Mouse (Mus musculus) kidney, postnatal 36 days (tissue): Measurements from ENCODE around the gene Micu2.
"Not testable (repeated sequence)": the region's sequence is repeated elsewhere in the genome, so short reads cannot be mapped to it uniquely, and the experiment has no call there.

Experiments used
- DNase-seq, 2 experiments: peaks; one replicate each; pipeline ENCODE4 v3.0.0; 2021 to 2022; ENCODE audit warnings: mixed read lengths in 2 of 2

Micu2 gene

DNA sequence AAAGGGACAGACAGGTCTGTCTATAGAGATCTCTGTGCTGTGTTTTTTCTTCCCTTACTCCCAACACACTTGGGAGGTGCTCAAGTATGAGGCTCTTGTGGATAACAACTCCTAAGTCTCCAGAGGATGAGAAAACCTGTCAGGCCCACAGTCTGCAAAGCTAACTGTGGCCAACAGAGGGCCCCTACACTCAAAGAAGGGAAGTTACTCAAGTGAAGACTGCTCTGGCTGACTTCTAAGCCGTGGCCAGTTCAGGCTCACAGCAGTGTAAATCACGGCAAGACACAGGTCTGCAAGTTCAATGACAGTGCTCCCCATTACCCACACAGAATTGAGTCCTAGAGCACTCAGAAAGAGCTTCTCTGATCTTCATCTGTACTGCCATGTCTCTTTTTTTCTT lies 48.0 kb downstream of the Micu2 start:
- peak; percentile 26 to 69 for DNase-seq

DNA sequence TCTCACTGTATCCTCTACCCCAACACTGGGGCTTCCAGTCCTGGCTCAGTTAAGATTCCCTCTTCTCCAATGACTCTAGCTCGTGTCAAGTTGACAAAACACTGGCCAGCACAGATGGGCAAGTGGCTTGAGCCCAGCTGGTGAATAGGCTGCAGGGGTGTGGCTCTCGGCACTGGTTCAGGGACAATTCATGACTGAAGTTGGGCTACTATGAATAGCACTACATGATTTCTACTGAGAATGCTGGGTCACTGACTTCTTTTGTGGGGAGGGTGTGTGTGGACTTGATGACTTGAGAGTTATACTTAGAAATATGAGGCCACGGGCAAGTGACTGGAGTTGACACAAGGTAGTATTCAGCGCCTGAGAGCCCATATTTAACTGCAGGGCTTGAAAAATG lies 53.2 kb downstream of the Micu2 start:
- no peak for DNase-seq

DNA sequence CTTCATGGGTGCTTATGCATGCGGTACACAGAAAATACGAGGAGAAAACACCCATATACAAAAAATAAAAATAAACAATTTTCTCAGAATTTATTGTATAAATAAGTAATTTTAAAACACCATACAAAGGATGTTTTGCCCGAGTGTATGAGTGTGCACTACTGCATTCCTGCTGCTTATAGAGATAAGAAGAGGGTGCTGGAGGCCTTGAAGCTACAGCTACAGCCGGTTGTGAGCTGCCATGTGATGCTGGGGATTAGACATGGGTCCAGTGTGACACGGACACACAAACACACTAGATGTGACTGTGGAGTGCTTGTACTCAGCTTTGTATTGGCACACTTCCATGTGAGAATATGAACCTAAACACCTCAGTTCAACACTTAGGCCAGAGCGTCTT lies 61.8 kb downstream of the Micu2 start:
- DNase-seq = no peak

DNA sequence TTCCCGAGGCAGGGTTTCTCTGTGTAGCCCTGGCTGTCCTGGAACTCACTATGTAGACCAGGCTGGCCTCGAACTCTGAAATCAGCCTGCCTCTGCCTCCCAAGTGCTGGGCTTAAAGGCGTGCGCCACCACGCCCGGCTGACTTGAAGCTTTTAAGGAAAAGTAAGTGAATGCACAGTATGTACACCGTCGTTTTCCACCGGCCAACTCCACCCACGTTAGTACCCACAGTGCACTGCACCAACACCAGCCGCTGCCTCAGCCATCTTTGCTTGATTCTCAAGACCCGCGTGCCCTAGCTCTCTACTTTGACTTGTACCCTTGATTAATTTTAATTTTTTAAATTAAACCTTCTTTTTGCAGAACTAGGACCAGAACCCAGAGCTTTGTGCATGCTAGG lies 64.4 kb downstream of the Micu2 start:
- DNase-seq = no peak

DNA sequence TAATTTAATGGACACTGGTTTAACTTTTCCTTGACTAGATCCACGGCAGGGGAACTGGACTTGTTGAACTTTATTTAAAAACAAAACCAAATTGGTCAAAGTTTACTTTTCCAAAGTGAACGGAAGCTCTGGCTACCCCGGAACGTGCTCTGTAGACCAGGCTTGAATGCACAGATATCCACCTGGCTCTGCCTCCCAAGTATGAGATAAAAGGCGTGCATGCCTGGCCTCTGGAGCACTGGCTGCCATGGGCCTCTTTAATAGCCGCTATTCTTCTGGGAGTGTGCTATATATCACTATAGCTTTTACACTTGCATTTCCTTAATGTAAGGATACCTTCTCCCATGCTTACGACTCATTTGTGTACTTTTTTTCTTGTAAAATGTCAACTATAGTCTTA lies 65.5 kb downstream of the Micu2 start:
- no peak for DNase-seq

DNA sequence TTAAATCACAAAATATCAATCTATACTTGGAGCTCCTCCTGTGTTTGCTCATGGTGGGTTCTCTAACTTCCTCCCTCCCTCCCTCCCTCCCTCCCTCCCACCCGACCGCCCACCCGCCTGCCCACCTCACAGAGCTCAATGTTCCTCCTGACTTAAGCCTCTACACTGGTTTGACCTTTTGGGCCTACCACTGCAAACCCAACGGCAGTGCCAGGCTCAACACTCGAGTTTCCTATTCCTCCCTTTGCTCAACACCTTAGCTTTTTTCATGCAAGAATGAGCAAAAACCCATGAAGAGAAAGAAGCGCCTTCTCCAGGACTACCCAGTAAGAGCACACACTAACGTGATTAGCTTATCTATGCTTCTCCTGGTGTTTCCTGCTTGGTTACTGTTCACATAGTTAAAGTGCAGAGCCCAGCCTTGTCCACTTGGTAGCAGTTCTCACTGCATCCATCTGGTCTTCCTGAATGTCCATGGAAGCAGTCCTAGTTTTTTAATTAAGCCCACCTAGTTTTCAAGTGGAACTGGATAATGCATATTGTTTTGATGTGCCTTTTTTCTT lies 66.1 kb downstream of the Micu2 start:
- no peak for DNase-seq

DNA sequence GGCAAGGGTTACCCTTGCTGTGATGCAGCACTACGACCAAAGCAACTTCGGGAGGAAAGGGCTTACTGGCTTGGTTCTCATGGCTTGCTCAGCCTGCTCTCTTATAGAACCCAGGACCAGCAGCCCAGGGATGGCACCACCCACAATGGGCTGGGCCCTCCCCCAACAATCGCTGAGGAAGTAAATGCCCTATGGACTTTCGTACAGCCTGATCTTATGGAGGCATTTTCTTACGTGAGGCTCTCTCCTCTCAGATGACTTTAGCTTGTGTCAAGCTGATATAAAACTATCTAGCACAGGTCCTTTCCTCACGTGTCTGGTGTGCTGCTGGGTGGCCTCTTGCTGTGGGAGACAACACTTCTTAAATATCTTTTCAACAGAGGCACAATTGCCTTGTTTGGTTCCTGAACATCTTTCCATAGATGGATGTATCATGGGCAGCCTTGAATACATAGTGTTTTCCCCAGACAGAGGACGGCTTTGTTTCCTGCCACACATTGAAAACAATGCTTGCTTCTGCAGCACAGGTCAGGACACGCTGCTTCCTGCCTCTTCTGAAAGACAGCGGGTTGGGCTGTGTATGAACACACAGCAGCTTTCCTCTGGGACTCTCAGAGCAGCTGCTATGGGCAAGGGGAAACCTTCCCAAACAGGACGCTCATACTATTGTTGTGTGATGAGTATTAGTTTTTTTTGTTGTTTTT lies 77.5 kb downstream of the Micu2 start:
- DNase-seq = peak; percentile 29 to 34

DNA sequence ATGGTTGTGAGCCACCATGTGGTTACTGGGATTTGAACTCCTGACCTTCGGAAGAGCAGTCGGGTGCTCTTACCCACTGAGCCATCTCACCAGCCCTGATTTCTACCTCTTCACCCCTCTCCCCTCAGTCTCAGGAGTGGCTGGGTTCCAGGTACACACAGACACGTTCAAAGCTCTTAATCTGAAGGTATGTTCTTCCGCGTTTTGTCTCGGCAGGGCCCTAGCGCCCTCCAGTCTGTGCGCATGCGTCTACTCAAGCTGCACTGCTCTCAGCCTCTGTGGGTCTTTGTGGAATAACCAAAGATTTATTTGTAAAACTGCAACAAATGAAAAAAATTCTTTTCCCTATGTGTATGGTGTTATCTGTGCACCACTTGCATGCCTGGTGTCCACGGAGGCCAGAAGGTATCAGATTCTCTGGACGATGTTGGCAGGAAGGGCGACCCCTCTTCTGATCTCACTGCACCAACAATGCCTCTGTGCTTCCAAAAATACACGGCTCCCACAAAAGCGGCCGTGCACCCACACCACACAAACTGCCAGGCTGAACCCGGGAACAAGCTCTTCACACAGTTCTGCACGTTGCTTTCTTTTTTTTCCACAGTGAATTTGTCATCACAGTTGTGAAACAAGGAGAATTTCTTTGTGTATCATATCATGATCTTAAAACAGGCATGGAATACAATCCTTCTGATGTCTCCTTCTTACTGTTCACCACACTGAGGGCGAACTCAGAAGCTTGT lies 78.3 kb downstream of the Micu2 start:
- no peak for DNase-seq

DNA sequence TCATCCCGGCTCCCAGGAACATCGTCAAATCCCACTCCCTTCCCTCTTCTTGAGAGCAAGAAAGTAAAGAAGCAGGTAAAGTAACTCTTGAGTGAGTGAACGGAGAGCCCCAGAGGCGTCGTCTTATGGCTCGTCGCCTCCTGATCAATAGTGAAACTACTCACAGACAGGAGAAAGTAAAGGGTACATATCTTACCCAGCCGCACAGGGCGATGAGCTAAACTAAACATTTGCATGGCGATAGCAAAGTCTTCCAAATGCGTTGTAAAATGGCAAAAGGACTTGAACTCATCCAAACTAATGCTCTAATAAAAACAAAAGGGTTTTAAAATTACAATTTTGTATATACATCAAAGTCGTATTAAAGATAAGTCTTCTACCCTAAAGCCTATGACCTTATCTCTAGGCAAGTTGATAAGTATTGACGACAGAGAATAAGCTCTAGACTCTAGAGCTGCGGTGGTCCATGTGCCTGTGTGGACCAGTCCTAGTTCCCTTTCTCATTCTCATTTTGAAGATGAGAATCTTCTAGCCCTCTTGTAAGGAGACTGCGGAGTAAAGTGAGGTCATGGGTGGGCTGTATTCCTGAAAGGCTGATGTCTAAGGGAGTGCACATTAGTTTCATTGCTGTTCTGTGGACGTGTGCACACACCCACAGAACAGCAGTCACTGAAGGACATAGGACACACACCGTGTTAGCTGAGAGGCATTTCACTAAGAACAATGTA lies 79.8 kb downstream of the Micu2 start:
- no peak for DNase-seq

DNA sequence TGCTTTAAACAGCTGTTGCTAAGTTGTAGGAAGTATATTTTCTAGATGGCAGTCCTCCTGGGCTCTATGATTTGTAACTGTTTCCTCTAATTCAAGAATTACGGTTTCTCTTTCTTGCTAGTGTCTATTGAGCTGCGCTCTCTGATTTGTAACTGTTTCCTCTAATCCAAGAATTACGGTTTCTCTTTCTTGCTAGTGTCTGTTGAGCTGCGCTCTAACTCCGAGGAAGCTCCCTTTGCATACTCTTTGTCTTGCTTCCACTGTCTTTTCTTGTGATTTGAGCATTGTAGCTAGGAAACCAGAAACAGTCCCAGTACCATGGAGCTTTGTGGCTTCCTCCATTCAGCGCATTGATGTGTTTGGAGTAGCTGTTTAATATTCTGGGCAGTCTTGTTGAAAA lies 83.7 kb downstream of the Micu2 start:
- no peak for DNase-seq

DNA sequence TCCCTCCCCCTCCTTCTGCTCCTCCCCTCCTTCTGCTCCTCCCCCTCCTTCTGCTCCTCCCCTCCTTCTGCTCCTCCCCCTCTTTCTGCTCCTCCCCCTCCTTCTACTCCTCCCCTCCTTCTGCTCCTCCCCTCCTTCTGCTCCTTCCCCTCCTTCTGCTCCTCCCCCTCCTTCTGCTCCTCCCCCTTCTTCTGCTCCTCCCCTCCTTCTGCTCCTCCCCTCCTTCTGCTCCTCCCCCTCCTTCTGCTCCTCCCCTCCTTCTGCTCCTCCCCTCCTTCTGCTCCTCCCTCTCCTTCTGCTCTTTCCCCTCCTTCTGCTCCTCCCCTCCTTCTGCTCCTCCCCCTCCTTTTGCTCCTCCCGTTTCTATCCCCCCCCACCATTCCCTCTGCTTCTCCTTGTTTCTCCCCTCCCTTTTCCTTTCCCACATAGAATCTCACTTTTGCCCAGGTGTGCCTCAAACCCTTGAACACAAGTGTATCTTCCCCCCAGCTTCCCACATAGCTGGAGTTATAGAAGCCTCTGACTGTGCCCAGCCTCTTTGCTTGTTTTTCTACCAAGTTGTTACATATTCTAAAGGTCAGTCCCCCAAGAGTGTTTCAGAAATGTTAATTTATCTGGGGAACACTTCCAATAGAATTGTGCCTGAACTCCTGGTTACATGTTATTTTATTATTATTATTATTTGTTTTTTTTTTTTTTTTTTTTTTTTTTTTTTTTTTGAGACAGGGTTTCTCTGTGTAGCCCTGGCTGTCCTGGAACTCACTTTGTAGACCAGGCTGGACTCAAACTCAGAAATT lies 86.7 kb downstream of the Micu2 start:
- not testable (repeated sequence) for DNase-seq

DNA sequence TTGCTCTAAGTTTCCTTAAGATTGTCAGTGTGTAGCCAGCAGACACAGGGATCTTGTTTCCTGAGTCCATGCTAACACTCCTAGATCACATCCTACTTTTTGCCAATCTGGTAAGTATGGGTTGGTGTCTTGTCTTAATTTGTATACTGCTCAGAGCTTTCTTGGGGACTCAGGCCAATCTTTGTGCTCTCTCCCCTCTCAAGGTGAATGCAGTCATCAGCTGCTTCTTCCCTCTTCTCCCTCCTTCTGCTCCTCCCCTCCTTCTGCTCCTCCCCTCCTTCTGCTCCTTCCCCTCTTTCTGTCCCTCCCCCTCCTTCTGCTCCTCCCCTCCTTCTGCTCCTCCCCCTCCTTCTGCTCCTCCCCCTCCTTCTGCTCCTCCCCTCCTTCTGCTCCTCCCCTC lies 87.3 kb downstream of the Micu2 start:
- DNase-seq = not testable (repeated sequence)

DNA sequence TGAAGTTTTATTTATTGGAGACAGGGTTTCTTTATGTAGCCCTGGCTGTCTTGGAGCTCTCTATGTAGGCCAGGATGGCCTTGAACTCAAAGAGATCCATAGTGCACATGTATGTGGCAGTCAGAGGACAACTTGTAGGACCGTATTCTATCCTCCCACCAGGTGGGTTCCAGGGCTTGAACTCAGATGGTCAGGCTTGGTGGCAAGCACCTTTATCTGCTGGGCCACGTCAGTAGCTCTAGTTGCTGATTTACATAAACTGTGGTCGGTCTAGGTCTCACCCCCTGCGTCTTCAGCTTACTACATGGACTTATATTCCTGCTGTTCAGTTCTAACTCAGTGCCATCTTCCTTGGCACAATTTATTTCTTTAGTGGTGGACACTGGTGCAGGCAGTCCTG lies 87.7 kb downstream of the Micu2 start:
- DNase-seq = no peak

DNA sequence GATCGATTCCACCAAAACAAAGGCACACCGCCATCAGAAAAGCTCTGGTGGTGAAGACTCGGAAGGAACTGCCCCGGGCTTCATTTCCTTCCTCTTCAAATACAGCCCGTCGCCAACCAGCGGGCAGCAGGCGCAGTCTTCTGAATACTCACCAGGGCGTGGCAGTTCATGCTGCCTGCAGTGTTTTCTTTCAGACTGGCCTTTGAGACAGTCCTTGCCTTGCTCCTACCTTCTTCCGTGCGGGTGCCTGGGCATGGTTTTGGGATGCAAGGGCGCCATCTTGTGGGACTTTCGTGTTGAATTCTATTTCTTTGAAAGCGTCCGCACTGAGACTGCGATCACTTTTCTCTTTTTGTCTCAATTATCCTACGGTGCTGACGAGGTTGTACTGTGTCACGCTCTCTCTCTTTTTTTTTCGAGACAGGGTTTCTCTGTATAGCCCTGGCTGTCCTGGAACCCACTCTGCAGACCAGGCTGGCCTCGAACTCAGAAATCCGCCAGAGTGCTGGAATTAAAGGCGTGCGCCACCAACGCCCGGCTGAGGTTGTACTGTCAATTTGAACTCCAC lies 88.5 kb downstream of the Micu2 start:
- peak; percentile 91 for DNase-seq

DNA sequence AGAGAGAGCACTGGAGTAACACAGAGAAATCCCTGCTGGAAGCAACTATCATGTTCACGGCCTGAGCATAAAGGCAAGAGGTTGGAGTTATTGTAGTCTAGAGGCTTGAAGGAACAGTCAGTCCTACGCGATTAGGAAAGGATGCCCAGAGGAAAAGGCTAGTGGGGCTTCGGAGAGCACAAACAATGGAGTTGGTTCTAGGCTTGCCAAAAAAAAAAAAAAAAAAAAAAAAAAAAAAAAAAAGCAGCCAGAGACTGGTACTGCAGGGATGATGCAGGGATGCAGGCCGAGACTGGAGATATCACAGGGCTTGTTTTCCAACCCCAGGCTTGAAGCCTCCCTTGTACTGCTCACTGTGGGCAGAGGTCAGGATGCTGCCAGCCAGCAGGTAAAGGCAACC lies 89.8 kb downstream of the Micu2 start:
- DNase-seq = no peak

DNA sequence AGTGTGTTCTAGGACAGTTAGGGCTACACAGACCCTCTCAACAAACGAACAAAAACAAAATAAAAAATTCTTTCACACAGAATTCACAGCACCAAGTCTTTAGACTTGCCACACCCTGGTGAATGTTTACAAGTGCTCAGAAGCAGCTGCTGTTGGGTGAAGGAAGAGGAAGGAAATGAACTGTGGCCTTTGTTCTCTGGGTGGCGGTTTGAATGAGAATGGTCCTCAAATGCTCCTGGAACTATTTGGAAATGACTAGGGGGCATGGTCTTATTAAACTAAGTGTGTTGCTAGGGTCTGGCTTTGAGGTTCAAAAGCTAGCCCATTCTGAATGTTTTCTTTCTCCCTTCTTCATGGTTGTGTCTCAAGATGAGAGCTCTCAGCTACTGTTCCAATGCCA lies 90.6 kb downstream of the Micu2 start:
- DNase-seq = no peak

DNA sequence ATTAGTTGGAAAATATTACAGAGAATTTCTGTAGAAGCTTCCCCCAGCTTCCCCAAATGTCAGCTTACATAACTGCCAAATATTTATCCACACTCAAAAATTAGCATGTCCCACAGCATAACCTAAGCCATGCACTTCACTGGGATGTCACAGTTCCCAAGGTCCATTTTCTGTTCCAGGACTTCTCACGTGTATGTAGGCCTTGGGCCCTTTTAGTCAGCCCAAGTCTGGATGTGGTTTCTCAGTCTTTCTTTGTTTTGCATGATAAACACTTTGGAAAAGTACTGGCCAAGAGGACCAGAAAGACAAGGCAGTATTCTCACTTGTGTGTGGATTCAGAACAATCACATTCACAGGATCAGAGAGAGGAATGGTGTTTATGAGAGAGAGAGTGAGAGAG lies 97.1 kb downstream of the Micu2 start:
- no peak for DNase-seq

DNA sequence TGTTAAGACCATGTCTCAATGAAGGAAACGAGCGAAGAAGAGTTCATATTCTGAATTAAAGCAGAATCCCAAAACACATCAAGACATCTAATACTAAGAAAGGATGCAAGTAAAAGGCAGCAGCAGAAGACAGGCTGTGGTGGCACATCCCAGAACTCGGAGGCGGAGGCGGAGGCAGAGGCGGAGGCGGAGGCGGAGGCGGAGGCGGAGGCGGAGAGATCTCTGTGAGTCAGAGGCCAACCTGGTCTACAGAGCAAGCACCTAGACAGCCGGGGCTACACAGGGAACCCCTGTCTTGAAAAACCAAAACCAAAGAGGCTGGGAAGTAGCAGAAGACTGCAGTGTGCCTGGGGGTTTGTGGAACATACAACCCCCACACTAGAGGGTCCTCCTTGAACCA lies 102.2 kb downstream of the Micu2 start:
- DNase-seq = no peak

DNA sequence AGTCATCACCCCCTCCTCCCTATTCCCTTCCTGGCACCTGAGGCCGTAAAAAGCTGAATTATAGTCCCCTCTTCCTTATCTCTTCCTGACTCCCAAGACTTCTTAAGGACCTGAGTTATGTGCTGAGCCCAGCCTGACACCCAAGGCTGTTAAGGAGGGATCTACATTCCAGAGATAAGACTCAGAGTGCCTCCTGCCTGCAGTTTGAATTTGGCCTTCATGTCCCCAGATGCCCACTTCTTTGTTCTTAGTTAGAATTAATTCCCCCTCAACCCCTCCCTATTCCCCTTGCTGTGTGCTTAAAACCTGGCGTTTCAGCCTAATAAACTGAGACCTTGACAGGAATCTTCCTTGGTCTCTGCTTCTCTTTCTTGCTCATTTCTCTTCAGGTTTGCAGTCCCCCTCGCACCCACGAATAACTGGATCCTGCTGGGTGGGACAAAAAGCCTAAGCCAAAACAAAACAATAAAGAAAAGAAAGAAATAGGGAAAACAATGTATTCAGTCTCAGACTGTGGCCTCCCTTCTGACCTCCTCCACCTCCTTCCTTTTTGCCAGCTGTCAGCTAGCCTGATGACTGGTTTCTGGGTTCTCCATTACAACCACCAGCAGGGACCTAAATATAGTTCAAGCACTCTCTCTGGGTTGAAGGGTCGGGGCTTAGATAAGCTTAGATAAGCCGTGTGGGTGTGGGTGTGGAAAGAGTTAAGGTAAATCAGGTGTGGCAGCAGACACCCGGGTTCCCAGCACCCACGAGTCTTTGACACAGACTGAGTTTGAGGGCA lies 102.8 kb downstream of the Micu2 start:
- not testable (repeated sequence) for DNase-seq

DNA sequence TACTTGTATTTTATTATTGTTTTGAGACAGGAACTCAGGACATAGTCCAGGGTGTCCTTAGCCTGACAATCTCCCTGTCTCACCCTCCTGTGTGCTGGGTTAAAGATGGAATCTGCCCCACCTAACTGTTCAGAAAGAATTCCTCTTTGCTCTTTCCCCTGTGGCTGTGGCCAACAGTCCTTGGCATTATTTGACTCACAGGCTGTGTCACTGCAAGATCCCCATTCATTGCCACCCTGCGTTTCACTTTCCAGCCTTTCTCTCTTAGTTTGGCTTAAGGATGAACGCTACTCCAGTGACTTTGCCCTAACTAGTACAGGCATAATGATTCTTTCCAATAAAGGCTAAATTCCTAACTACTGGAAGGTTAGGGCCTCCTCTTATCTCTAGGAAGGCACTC lies 104.7 kb downstream of the Micu2 start:
- DNase-seq = no peak

DNA sequence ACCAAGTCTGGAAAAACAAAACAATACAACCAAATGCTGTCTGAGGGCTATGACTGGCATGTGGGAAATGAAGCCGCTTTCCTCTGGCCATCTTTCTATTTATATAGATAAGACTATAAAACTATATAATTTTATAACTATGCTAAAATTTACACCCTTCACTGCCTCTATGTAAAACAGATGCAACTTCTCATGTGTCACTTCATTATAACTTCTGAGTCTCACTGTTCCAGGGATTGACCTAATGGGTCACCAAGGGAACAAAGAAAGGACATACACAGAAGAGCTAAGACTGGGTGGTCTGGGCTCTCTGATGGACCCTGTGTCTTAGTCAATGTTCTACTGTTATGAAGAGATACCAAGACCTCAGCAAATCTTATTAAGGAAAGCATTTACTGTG lies 106.1 kb downstream of the Micu2 start:
- DNase-seq = no peak
